Mouse (Mus musculus) adipocyte (in vitro differentiated cells): ENCODE measurements at regions not wholly inside any gene's neighbourhood (a gene's known extent, or its start where the extent isn't known, plus 50 kb on each side); places are given as distances from the start of the nearest gene placed in this dataset.

Experiments used
- DNase-seq: peaks from one replicate; pipeline ENCODE4 v3.0.0-alpha.2; 2016; ENCODE audit warnings: low spot score

DNA sequence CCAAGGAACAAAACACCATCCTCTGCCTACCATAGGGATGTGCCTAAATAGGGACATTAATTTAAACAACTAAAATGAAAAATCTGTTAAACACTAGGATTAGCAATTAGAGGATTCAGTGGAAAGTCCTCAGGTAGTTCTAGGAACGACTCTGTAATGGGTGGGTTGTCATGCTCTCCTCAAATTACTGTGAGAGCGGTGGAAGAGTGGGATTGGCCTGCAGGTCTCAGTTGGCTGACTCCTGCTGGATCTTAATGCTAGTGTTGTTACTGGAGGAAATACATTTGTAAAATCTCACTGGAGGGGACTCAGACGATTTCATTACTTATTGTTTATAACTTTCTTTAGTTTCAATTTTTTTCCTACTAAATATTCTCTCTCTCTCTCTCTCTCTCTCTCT lies 525.6 kb upstream of the 4930452B06Rik start:
- DNase-seq: no peak

GRCm38 (mm10) chr14:9161336-9161735 lies 495.3 kb upstream of the 4930452B06Rik start:
- no peak for DNase-seq

DNA sequence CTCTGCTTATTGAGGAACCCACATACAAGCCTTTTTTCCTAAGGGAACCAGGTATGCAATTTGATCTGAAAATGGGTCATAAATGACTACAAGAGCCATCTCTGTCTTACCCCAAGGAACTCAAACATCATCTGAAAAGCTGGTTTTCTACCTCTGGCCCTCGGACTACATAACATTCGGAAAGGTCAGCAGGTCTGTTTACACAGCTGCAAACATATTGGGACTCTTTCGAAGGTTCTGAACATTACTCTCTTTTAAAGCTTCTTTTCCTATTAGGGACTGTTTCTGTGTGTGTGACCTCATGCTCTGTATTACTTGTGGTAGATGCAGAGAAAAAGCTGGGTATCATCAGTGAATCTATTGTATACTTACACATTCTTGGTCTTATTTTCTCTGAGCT lies 491.9 kb upstream of the 4930452B06Rik start:
- DNase-seq: no peak

DNA sequence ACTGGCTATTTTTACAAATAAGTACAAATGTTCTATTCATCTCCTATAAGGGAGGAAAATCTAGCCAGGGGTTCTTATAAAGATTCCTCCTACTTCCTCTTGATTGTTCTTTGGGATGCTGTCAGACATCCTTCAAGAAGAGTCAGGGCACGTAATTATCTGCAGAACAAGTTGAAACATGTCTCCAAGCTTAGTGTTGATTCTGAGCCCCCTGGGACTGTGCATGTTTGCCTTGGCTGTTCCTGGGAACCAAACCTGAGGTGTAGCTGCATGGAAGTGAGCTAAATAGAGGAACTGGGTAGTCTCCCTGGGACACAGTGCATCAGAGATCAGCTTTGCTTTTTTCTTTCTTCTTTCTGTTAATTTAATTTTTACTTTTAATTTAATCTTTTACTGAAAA lies 484.8 kb upstream of the 4930452B06Rik start:
- no peak for DNase-seq

DNA sequence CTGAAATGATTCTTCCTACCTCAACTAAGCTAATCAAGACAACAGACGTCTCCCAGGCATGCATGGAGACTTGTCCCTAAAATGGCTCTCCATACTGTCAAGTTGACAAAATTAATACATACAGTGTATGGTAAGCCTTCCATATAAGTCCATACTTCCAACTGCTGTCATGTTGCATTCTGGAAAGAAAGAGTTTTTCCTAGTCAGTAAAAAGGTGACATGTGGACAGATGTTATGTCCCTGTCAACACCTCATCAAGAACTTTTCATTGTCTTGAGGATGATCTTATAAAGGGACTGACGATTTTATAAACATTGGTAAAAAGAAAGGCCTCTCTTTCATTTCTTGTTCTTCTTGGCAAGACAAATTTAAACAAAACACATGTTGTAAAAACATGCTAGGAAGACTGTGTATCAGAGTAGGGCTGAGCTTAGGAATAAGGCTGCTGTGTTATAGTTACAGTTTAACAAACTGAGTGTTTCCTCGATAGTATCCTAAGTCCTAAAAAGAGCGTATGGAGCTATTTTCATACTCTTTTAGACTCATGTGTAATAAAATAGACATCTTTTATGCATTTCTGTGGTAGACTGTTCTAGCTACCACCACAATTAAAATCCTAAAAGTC lies 480.7 kb upstream of the 4930452B06Rik start:
- no peak for DNase-seq

DNA sequence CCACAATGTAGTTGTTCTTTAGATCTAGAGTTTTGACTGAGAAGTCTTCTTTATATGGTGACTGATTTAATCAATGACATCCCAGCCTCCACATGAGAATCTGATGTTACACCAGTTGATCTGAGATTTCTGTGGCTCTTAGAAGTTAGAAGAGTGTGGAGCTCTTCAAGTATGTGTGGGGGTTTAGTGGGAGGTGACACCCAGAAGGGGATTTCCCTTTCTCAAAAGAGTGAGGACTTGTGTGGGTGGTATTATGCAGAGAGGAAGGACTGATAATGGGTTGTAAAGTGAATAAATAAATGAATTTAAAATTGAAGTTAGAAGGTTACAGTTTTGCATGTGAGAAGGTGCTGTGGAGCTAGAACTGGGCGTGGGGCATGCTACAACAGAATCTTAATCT lies 439.7 kb upstream of the 4930452B06Rik start:
- no peak for DNase-seq

- DNase-seq: no peak
Measured at GRCm38 (mm10) chr14:9089625-9090326, 423.7 kb upstream of the 4930452B06Rik start.

- DNase-seq: no peak
Measured at GRCm38 (mm10) chr14:9087103-9087502, 421.1 kb upstream of the 4930452B06Rik start.

- DNase-seq: no peak
Measured at GRCm38 (mm10) chr14:9079632-9080031, 413.6 kb upstream of the 4930452B06Rik start.

DNA sequence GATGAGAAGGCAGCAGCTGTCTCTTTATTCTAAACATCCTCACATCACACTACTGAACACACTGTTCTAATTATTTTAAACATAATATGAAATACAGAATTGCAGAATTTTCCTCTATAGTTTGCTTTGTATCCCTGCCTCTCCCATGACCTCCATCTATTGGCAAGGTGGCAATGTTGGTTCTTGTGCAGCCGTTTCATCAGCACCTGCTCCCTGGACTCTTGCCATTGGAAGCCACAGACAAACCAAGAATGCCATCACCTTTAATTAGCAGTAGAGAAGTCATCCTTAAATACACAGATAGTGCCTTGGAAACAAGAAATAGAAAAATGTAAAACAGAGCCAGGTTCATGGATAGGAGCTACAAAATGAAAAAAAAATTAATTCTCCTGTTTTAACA lies 413.0 kb upstream of the 4930452B06Rik start:
- DNase-seq: no peak

- no peak for DNase-seq
Measured at GRCm38 (mm10) chr14:9071176-9071575, 405.1 kb upstream of the 4930452B06Rik start.

DNA sequence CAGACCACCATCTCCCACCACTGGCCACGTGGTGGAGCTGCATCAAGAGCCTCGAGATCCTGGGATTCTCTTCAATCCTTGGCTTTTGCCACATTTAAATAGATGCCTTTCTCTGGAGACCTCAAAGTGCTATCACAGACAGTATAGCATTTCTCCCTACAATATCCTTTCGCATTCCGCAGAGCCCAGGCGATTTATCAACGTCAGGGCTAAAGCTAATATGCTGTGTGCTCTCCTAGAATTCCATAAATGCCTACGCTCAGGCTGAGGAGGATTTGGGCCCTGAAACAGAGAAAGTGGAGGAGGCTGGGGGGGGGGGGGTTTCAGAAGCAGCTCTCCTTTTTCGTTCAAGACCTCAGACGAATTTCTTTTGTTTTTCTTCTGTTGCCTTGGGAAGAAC lies 394.0 kb upstream of the 4930452B06Rik start:
- no peak for DNase-seq

- no peak for DNase-seq
Measured at GRCm38 (mm10) chr14:9028811-9029210, 362.8 kb upstream of the 4930452B06Rik start.

DNA sequence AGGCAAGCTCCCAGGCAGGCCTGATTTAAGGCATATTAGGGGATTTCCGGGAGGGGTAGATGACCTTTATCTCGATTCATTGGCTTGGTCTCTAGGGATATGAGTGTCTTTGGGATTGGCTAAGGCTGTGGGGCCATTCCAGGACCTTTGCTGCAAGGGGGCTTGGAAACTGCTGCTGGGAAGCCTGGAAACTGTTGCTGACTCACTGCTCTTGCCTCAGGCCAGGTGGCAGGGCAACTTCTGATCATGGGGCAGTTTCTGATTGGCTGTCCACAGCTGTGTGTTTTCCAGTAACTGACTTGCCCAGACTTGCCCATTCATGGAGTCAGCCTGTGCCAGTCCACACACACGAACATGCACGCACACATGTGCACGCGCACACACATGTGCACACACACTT lies 349.8 kb upstream of the 4930452B06Rik start:
- no peak for DNase-seq

DNA sequence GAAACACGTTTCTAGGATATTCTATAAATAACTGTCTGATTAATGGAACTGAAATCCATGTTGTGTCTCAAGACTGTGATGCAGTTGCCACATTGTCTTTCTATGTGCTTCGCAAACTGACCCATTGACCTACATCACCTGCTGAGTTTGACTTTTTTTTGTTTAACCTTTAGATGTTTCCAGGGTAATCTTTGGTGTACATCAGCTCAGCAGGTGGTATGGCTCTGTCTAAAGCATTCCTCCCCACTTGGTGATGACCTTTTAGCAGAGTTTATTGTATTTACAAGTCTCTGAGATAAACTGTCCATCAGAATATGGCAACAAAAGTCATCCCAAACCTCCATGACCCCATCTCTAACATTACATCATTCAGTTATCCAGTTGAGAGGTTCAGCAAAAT lies 337.0 kb upstream of the 4930452B06Rik start:
- DNase-seq: no peak

- no peak for DNase-seq
Measured at GRCm38 (mm10) chr14:9000408-9001092, 334.5 kb upstream of the 4930452B06Rik start.

GRCm38 (mm10) chr14:8999815-9000214 lies 333.8 kb upstream of the 4930452B06Rik start:
- no peak for DNase-seq

DNA sequence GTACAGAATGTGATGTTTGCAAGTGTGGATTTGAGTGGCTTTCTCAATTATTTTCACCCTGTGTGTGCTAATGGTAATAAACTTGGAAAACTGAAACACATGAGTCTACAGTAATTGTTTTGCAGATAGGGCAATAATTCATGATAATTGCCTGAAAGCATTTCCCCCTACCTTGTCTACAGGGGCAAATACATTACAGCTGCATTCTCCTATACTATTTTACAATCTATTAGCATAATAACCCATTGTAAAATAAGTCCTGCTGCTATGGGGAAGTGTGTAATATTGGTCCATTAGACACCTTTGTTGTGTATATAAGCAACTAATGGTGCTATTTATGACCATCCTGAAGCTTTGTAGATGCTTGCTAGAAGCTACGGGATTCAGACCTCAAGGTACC lies 327.4 kb upstream of the 4930452B06Rik start:
- DNase-seq: no peak

DNA sequence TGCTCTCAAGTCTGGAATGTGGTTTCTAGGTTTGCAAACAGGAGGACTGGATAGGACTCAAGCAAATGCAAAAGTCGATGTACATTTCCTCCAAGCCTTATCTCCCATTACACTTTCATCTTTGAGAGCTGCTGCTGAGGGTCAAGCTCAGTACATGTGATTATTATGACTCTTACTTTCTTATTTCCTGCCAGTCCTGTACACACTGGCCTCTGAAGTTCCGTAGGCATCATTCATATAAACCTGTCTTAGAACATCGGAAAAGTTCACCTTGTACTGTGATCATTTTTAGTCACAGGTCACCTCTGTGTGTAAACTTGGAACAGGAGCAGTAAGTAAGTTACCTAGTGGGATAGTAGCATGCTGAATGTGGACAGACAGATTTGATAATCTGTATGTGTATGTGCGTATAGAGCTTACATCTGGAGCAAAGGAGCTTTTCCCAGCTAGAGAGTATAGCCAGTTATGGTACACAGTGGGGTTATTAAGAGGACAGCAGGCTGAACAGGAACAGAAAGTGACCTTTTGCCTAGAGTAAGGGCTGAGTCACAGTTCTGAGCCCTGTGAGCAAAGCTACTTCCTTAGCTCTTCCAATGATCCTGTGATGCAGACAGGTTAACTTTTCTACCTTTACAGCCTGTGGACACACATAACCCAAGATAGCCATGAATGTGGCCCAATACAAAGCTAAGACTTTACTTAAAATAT lies 319.2 kb upstream of the 4930452B06Rik start:
- no peak for DNase-seq

GRCm38 (mm10) chr14:8961554-8961953 lies 295.5 kb upstream of the 4930452B06Rik start:
- DNase-seq: no peak

GRCm38 (mm10) chr14:8952853-8953397 lies 286.9 kb upstream of the 4930452B06Rik start:
- no peak for DNase-seq

DNA sequence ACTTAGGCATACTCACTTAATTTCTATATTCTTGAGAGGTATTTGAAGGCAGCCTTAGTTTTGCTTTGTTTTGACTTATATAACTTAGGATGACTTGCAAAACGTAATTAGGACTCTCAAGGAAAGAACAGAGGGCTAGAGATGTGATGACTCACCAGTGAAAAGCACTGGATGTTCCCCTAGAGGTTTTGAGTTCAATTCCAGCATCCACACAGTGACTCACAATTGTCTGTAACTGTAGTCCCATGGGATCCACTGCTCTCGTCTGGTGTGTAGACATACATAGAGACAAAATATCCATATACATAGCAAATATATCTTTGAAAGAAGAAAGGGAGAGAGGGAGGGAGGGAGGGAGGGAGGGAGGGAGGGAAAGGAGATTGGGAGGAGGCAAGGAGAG lies 282.7 kb upstream of the 4930452B06Rik start:
- no peak for DNase-seq
